Mouse (Mus musculus) cerebellum, adult 2 months (tissue): ENCODE measurements at regions not wholly inside any gene's neighbourhood (a gene's known extent, or its start where the extent isn't known, plus 50 kb on each side); places are given as distances from the start of the nearest gene placed in this dataset.

Experiments
- CTCF ChIP-seq: fragments of 200-500 bp; IDR thresholded peaks from 2 replicates; pipeline ENCODE4 v1.5.1; 2011; ENCODE audit warnings: low read depth, mild to moderate bottlenecking, control low read depth, low read length, moderate library complexity, borderline replicate concordance; ENCODE audit not compliant: insufficient read depth
- POLR2A ChIP-seq: fragments of 200-500 bp; IDR thresholded peaks from 2 replicates; pipeline ENCODE4 v1.6.1; 2011; ENCODE audit warnings: low read length, control low read depth, borderline replicate concordance; ENCODE audit not compliant: insufficient read depth

DNA sequence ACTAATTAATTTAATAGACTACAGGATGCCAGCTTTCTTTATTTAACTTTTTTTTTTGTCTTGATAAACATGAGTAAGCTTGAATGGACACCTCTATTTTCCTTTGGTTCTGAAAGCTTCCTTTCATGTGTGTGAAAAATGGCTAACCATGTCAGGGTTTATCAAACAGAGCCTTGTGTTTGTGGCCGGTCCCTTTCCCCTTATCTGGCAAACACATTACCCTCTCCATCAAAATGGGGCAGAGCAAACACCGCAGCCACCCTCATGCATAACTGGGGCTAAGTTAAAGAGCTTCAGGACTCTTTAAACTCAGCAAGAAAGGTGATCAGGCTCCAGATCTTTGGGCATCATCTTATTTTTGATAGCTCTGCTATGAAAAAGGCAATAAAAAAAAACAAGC is 92.2 kb downstream of the Nr2f2 start:
- TF ChIP-seq POLR2A (no peak), CTCF (no peak)
